Mouse (Mus musculus) megakaryocyte, embryonic 14.5 days (primary cell): ENCODE measurements around the gene Zfp513.

Source experiments
- FLI1 ChIP-seq: IDR thresholded peaks from 2 replicates; pipeline ENCODE4 v1.6.1; 2012; ENCODE audit warnings: low read length, inconsistent platforms, mixed read lengths
- GATA1 ChIP-seq: IDR thresholded peaks from 3 replicates; pipeline ENCODE4 v1.6.1; 2012; ENCODE audit warnings: mixed read lengths, low read length, inconsistent platforms, borderline replicate concordance

DNA sequence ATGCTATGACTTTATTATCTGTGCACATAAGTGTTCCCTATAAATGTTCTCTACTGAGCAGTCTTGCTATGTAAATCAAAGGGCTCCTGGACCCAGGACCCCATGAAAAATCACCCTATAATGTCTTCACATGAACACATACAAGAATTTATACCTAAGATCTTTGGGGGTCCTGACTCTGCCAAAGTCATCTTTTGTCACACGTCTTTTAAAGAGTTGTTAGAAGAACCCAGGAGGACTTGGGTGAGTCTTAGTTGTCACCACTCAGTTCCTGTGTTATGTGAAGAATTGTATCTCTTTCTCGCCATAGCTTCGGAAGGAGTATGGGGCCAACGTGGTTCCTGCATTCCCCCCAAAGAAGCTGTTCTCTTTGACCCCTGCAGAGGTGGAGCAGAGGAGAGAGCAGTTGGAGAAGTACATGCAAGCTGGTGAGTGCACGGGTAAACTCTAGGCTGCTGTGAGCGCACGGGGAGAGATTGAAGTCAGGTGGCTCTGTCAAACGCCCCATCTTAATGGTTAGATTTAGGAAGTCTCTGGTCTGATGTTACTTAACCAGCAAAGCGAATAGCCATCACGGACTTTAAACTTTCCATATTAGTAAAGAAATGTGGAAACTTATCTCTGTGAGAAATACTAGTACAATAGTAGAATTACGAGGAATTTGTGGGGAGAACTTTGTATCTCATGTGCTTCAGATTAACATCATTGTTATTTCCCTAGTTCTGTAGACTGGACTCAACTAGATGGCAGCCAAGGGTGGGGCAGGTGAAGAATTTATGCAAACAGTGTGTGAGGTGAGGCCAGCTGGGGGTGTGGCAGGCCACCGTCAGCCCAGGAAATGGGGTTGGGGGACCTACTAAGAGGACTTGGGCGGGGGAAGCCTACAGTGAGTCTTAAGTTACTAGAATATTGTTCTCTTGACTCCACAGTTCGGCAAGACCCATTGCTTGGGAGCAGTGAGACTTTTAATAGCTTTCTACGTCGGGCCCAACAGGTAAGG lies 7.3 kb downstream of the Zfp513 start:
- TF ChIP-seq FLI1 (no peak), GATA1 (no peak)
